Mouse (Mus musculus): ENCODE measurements around the gene Tpo.

Gene Tpo

DNA sequence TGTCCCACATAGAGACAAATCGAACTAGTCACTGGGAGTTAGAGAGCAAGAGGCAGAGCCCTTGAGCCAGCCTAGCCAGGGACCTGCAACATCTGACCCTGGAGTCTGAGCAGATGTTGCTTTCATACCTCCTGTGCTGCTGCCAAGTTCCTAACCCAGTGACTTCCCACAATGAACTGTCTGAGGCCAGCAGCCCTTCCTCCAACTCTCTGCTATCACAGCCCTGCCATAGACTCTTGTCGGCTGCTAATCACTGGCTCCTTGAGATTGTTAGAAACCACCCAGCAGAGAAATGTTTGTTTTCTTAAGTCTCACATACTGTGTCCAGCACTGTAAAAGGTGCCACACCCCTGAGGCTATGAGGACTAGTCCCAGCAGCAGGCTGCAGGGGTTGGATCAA is 56.1 kb downstream of the Tpo start:
- DNase-seq (ENCODE audit: low spot score) = no peak

DNA sequence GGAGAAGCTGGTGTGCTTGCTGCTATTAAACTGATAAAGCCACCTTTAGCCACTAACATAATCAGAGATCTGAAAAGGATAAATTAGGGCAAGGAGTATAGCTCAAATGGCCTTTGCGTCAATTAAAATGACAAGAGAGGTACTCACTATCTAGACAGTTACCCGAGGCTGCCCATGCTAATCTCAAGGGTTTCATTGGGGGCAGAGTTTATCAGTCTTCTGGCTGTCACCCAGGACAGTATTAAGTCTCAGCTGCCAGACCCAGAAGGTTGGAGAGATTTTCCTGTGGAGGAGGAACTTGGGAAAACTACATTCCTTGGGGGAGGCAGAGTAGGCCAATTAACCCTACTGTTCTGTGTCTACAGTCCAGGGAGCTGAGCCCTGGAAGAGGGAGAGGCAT is 63.1 kb downstream of the Tpo start:
- DNase-seq (ENCODE audit: low spot score) = peak; percentile 44

DNA sequence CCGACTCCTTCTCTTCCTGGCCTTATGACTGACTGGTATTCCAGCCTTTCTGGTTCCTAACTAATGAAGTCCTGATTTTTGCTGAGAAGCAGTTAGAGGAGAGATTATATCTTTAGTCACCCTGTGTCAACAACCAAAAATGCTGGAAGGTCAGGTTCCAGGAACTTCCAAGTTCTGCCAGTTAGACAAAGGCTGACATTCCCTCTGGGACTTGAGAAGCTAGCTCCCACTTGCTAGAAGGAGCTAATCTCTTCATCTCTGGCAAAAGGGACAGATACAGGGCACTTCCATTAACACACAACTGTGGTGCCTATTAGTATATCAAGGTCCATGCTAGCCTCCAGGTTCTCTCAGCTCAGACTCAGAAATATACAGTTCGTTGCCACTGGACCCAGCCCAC is 64.6 kb downstream of the Tpo start:
- no peak for DNase-seq (ENCODE audit: low spot score)

DNA sequence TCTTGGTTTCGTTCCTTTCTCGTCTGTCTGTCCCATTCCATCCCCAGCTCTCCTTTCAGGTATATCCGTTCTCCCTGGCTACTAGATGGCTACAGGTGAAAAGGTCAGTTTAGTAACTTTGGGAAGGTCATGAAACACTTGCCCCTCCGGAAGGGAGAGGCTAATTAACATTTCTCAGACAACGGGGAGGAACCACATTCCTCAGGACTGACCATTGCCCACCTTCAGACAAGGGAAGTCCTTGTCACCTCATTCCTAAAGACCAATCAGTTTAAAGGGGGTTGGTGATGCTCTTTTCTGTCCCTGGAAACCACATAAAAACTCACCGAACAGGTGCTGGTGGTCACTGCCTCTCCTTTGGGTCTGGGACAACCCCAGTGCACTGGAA is 70.3 kb downstream of the Tpo start:
- no peak for DNase-seq (ENCODE audit: low spot score)

DNA sequence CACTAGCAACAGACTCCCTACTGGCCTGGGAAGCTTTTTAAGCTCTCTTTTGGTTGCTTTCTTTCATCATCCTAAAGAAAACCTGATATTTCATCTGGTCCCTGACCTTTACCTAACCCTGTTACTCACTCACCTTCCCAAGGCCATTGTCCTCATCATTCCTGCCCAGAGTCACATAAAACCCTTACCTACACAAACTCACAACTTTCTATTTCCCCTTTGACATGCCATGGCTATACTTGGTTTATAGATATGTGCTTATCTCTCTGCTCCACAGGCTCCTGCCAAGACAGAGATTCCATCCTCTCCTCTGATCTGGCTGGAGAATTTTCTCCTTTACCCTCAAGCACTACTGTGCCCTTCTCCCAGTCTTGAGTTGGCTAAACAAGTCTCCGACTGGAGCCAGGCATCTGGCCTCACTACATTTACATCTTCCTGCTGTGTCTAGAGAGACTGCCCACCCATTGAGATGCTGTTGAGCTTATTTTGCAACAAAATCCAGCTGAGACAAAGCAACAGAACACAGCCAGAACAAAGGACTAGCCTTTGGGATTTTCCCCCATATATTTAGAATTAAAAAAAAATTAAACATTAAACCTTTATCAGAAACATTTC is 70.8 kb downstream of the Tpo start:
- DNase-seq (ENCODE audit: low spot score) = no peak

DNA sequence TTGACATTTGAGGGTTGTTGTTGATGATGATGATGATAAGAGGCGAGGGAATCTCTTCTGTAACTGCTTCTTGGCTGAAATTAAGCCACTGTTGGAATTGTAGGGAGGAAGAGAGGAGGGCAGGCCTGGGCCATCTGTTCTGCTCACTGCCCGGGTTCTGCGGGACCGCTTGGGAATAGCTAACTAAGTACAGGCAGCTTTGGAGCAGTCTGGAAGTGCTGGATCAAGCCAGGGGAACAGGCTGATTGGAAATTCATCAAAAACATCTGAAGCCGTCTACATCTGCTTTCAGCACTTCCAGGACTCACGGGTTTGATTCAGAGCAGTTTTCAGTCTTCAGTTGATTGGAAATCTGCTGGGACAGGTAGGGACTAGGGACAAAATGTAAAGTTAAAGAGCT is 74.4 kb downstream of the Tpo start:
- DNase-seq (ENCODE audit: low spot score) = no peak

DNA sequence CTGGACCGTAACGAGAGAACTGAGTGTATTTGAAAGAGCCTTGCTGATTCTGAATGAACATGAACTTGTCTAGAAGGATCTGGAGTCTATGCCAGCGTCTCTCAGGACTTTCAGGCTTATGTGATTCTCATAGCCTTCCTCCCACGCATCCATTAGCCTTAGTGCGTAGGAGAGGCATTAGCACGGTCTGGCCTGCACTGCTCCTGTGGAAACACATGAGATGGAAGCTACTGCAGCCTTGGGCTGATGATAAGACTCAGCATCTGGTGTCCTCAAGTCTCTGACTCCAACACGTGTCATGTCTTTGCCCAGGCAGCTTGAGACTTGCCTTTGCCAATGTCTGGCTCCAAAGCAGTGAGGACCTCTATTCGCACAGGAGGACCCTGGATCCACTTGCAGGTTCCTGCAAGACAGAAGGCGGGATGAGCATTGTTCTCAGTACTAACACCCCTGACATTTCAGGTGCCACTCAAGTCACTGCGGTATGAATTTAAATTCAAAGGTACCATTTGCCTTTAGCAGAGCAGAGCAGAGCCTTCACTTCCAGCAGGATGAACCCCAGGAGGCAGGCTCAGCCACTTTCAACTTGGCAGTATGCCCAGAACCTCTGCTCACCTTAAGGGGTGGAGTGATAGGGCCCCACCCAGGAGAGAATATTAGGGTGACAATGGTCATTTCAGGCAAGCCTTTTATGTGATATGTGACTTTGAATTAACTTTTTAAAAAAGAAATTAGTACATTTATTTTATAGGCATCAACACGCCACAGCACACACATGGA is 77.5 kb downstream of the Tpo start:
- no peak for DNase-seq (ENCODE audit: low spot score)

DNA sequence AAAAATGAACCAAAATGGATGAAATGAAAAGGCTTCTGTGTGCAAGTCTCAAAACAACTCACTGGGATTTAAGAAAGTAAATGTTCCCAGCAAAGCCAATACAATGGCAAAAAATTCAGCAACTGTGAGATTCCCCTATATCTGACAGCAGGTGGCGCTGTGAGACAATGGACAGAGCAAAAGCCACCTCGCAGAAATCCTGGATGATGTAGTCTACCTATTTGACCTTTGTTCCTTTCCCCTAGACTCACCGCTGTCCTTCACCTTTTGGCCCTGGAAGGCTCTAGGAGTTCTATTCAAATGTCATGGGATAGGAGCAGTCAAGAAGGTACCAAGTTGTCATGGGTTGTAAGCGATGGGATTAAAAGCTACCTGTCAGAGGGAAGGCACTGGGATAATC is 82.2 kb downstream of the Tpo start:
- DNase-seq (ENCODE audit: low spot score) = no peak

DNA sequence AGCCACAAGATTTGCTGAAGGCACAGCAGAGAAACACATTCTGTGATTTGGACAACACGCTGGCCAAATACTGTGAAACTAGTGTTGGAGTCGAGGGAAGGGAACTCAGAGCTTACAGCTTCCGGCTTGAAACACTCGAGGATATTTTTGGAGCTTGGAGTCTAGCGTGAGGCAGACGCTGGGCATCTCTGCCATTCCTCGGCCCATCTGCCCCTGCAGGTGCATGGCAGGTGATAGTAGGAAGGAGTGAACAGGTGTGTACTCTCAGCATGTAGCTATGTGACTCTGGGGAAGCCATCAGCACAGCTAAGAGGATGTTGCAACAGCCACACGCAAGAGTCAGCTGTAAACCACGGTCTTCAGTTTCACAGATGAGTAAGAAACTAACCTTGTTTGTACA is 82.6 kb downstream of the Tpo start:
- no peak for DNase-seq (ENCODE audit: low spot score)

DNA sequence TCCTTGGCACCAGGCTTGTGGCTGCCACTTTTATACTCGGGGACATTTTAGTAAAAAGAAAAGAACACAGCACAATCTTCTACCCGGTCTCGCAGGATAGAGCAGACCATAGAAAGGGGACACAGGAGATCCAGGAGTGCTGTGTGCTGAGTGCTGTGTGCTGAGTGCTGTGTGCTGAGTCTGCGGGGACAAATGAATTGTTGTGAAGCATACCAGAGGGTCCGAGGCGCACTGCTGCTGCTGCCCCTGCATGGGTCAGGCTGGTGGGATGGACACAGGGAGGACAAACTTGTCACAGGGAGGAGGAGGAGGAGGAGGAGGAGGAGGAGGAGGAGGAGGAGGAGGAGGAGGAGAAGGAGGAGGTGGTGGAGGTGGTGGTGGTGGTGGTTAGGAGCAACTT is 83.6 kb downstream of the Tpo start:
- no peak for DNase-seq (ENCODE audit: low spot score)

DNA sequence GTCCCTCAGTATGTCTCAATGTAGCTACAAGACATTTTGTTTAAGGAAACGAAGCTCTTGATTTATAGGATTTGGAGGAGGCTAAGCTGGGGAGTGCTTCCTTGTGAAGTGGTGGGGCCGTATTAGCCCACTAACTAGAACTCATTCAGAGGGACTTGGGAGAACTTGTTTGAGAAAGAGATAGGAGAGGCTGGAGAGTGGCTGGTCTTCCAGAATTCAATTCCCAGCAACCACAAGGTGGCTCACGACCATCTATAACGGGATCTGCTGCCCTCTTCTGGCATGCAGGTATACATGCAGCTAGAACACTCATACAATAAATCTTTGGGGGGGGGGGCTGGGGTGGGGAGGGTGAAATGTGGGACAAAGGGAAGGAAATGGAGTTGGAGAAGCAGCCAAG is 92.3 kb downstream of the Tpo start:
- DNase-seq (ENCODE audit: low spot score) = no peak

DNA sequence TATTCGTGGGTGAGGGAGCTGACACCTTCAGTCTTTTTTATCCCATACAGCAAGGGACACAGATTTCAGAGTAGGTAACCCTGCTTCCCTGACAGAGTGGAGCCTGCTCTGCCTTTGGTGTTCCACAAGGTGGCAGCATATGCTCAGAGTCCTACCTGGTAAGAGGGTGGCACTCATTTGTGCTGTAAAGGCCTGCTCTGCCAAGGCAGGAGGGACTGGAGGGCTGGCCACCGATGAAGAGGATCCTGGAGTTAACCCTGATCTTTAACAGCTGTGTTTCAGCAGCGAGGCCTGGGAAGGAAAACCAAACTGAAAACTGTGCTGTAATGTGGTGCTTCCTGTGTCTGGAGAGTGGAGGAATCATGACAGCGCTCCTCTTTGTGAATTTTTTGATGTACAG is 92.9 kb downstream of the Tpo start:
- no peak for DNase-seq (ENCODE audit: low spot score)

DNA sequence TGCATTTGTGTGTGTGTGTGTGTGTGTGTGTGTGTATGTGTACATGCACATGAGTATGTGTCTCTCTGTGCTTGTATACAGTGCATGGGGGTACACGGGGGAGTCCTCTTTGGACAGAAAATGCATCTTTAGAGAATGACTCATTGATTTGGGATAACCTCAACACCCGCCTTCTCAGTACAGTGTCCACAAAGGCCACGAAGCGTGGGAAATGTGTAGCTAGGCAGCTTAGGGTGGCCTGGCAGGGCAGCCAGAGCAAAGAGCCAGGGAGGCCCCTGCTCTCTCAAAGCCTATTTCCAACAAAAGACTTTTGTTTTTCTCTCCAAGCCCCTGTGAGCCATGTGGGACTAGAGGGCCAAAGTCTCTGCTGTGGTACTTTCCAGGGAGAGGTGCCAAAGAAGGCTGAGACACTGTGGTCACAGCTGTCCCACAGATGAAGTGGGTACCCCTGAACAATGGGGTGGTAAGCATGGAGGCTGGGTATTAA is 95.8 kb downstream of the Tpo start:
- no peak for DNase-seq (ENCODE audit: low spot score)

DNA sequence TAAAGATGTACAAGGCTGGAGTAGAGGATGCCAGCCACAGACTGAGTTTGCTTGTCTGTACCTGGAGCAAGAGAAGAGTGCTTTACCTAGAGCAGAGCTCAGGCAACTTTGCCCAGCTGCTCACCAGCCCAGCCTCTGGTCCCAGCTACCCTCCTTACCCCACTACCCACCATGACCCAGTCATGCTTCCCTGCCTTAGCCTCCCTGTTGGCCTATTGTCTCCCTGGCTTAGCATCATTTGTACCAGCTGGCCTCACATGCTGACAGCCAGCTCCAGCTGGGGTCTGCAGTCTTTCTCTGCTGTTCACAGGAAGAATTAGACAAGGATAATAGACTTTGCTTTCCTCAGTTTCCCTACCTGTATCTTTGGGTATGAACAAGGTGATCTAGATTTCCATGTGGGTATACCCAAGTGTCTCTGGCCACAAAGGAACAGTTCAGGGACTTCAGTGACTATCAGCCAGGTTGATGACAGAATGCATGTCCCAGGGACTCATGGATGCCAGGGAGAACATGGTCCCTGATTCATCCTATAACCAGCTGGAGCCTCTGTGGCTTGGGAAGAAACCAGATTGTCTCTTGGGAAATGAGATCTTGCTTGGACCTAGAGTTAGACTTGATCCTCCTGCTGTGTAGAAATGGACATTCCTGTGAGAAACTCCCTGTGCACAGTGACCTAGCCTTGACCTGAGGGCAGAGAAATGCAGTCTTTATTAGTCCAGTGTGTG is 96.4 kb downstream of the Tpo start:
- DNase-seq (ENCODE audit: low spot score) = no peak

DNA sequence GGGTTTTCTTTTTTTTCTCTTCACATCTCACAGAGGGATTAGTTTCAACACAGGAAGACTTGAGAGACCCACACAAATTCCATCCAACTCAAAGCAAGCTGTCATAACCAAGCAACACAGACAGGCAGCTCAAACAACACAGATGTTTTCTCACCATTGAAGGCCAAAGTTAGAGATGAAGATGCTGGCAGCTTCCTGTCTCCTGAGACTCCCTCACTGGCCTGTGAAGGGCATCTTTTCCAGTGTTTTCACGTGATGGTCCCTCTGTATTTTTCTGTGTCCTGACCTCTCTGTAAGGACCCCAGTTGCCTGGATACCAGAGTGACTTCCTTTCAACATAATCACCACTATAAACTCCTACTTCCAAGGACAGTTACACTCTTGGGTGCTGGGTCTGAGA is 97.0 kb downstream of the Tpo start:
- no peak for DNase-seq (ENCODE audit: low spot score)

DNA sequence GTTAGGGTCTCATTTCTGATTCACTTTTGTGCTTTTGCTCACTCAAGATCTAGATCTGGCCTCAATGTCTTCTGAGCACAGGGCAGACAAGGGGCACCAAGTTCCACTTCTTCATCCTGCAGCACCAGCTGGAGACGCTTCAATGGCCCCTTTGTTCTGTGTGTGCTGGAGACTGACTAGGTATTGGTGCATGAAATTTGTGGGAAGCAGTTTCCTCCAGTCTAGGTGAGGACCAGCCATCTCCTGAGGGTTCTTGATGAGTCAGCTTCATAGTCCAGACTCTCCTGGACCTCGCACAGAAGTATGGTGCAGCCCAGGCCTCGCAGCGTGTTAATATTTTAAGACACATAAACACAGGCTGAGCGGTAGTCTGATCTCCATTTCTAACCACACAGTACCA is 97.7 kb downstream of the Tpo start:
- no peak for DNase-seq (ENCODE audit: low spot score)

DNA sequence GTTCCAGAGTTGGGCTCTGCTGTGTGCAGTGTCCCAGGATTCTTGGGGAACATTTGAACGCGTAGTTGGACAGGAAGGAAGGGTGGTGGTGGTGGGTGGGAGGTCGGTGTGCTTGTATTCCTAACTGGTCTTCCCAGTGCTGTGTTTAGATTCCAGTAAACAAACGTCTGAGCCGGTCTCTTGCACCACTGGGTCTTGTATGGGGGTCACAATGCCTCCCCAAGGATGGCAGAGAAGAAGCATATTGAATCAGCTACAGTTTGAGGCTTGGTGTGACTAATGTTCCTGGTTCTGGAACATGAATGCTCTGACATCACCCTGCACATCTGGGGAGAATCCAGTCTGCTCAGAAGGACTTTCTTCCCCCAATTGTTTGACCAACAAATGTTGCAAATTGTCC is 101.9 kb downstream of the Tpo start:
- DNase-seq (ENCODE audit: low spot score) = no peak

DNA sequence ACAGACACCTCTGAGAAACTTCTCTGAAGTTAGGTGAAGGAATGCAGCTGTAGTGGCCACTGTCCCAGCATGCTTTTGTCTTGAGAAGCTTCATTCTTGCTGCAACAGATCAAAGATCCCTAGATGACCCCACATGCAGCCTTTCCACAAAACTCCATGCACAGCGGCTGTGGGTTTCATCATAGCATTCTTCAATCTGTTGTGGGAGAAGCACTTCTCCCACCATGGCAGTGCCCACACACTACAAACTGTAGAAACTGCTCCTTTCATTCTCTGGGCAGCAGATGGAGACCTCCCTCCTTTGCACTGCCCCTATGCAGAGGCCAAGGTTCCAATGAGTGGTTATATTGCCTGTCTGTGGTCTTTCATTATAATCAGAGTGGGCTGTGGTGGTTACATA is 103.3 kb downstream of the Tpo start:
- no peak for DNase-seq (ENCODE audit: low spot score)

DNA sequence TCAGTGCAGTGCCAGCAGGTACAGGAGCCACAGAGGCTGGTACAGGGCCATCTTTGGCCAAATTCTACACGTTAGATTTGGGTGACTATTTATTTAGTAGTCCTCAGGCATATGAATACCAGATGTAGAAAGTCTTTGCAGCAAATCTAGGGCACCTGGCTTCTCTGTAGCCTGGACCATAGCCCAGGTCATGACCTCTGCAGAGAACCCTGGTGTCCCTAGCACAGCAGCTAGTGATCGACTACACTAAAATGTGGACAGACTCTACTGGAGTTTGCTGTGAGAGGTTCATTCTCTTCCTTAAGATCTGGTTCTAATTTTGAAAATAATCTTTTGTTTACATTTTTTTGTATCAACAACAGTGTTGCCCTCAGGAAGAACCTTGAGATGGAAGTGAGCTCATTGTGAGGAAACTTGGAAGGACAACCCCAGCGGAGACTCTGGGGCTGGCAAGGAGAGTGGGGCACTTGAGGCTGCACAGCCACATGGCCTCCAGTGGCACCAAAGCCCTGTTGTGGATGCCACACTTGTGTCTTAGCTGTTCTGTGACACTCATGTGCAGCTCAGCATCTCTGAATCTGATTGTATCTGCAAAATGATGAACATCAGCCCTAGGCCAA is 104.6 kb downstream of the Tpo start:
- DNase-seq (ENCODE audit: low spot score) = peak; percentile 68

DNA sequence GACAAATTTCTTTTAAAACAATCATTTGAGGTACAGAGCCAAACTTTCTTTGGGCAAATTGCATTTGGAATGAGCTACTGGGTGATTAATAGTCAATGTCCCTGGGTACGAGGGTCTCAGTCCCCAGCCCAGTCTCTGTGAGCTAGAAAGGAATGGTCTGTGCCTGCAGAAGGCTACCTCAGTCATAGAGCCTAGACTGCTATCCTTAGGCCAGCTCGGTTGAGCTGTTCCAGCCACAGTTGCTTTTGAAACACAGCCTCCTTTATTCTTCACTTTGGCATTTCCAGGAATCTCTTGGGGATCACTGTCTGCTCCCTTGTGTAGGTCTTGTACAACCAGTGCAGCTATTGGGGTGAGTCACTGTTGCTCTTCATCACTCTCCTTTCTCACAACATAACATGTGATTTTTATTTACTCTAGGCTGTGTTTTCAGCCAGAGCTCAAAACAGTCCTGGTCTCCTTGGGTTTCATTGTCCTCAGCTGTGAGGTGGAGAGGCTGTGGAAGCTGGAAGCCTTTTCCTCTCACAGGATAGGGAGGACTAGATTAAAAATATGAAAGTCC is 108.1 kb downstream of the Tpo start:
- no peak for DNase-seq (ENCODE audit: low spot score)

DNA sequence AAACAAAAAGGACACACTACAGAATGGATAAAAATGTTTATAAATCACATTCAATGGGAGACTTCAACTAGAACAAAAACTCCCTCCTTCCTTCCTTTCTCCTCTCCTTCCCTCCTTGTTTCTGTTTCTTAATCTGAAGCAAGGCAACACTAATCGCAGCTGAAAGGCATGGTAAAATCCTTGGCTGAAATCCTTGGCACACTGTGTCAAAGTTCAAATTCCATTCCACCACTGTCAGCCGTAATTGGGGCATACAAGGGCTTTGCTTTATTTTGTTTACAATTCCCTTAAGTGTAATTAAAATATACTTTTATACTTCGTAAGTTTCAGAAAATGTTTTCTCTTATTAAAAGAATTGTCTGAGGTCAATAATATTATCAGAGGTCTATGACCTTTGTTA is 108.9 kb downstream of the Tpo start:
- DNase-seq (ENCODE audit: low spot score) = no peak

DNA sequence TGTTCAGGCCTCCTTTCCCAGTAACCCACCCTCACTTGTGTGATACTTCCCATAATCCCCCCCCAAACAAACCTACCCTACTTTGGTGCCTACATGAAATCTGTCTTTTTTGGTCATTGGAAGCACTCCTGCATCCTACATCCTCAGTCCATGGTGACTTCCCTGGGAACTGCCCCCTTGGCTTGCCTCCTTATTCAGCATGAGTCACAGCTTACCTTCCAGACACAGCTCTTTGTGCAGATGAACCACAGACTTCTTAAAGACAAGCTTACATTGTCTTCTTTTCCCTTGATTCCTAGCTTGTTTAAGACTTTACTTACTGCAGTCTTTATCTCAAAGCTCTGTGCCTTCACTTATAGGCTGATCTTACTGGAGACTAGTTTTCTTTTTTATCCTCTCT is 112.0 kb downstream of the Tpo start:
- no peak for DNase-seq (ENCODE audit: low spot score)

DNA sequence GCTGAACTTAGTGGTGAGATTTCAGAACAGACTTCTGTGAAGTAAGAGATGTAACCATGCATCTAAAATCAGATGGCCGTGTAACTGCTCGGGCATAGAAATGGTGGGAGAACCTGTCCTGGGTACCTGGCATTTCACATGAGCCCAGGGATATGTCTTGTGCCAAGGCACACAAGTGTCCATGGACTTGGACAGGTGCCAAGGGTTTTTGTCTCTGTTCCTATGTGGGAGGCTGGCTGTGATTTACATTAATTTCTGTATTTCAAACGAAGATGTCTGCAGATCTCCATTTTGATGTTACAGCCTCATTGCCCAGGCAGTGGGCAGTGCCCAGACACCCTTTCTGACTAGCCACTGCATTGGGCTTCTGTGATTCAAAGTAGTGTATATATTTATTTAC is 115.3 kb downstream of the Tpo start:
- no peak for DNase-seq (ENCODE audit: low spot score)

Data from ovary, adult 18-20 months (tissue).